Mouse (Mus musculus): ENCODE data around the gene Olfr78.

- TF ChIP-seq POLR2A (IDR thresholded peaks at IDR 0.05; ENCODE audit: low read depth, low read length): no peak
- no peak for TF ChIP-seq CTCF (conservative IDR thresholded peaks at IDR 0.05; ENCODE audit: insufficient read depth, insufficient read length, low read depth, low read length)
These were observed 31.9 kb downstream of the Olfr78 start, which contains the start of gene Olfr559 for GRCm38 (mm10) chr7:102727391-102727790.
